Mouse (Mus musculus) Patski (cell line): ENCODE data around the gene Zfp428. TPM values are rescaled to one million over a fixed set of nuclear protein-coding genes. Genes with fewer than 3 reads are reported as not detected.
"Not testable (repeated sequence)": the region's sequence is repeated elsewhere in the genome, so short reads cannot be mapped to it uniquely, and the experiment has no call there.

Source experiments
- ATAC-seq: fragments of 100-300 bp; one replicate; pipeline ENCODE4 v1.8.0; 2021
- CTCF ChIA-PET: fragments of 350-600 bp; sonication (Branson Sonifier 250); formaldehyde crosslinking; loops from one replicate; lab custom pipeline; 2022; ENCODE audit warnings: inconsistent platforms; lab: Charles Lee
- POLR2A ChIA-PET: fragments of 350-600 bp; sonication (Branson Sonifier 250); formaldehyde crosslinking; loops from one replicate; lab custom pipeline; 2022; ENCODE audit warnings: antibody characterized with exemption, inconsistent platforms; lab: Charles Lee
- DNase-seq: peaks from one replicate; pipeline ENCODE4 v3.0.0-alpha.2; 2011; ENCODE audit warnings: low read depth, low spot score
- H3K27me3 ChIP-seq: fragments of 371-371 bp; one replicate; pipeline ENCODE4 v1.5.1; 2021
- CTCF ChIP-seq: fragments of 100-300 bp; IDR thresholded peaks from one replicate; pipeline ENCODE4 v1.5.1; 2021
- in situ Hi-C: fragments of 300-500 bp; cut with MboI; formaldehyde crosslinking; loops from 3 replicates; pipeline ENCODE4 v1.11.1; 2018; ENCODE audit warnings: low pct_unique_long_range_greater_than_20kb, mixed read lengths
- polyA plus RNA-seq: library from polyadenylated mRNA; unstranded; gene quantifications from one replicate; pipeline ENCODE4 v1.2.3, GENCODE M21; 2021

The Zfp428 gene
- polyA plus RNA-seq, 1 experiment from 2014 or later, result 32.4 TPM

DNA sequence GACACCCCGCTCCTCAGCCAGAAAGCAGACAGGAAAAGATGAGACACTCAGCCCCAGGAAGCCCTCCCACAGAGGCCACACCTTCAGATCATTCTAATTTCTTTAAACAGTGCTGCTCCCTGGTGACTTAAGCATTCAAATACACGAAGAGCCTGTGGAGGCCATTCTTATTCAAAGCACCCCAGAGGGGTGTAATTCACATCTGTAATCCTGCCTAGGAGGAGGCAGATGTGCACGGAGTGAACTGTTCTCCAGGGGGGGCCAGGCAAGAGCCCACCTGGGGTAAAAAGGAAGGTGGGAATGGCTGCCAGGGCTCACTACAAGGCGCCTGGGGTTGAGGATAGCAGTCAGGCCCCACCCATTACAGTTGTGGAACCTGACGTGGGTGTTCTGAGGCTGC lies 10.3 kb downstream of the Zfp428 start:
- ChIA-PET CTCF (interaction anchor here (1.5 to 1.8 kb wide), 2 partner anchors 9 to 43 kb away, joined by 5 to 7 read pairs; no protein-coding TSS in a partner anchor), POLR2A (interaction anchor here (1.9 kb wide), 1 partner anchor 9 kb away, joined by 8 read pairs; the partner anchor contains the start of gene Zfp428)
- no peak for DNase-seq
- ATAC-seq, result no peak
- H3K27me3 ChIP-seq, result no peaks in the 10 kb centered on the region
- in situ Hi-C loops, result no loop called here
- TF ChIP-seq CTCF, result no peak

DNA sequence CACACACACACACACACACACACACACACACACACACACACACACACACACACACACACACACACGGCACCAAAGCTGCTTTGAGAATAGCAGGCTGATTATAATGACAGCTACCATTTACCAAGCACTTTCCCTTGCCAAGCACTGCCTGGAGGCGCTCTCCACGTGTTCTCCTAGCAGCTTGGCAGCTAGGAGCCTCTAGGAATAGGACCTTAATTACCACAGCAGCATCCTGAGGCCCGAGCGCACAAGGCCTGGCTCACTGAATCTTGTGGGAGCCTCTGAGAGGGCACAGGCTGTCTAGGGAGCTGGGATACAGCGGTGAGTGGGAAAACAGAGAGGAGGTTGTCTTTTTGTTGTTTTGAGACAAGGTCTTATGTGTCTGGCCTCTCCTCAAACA lies 10.8 kb downstream of the Zfp428 start:
- H3K27me3 ChIP-seq, result no peaks in the 10 kb centered on the region
- CTCF ChIA-PET, result interaction anchor here (1.5 to 1.8 kb wide), 2 partner anchors 9 to 44 kb away, joined by 5 to 7 read pairs; no protein-coding TSS in a partner anchor
- in situ Hi-C loops, result no loop called here
- no peak for TF ChIP-seq CTCF
- ATAC-seq, result no peak
- DNase-seq, result no peak
- POLR2A ChIA-PET, result interaction anchor here (1.9 kb wide), 1 partner anchor 10 kb away, joined by 8 read pairs; the partner anchor contains the start of gene Zfp428

DNA sequence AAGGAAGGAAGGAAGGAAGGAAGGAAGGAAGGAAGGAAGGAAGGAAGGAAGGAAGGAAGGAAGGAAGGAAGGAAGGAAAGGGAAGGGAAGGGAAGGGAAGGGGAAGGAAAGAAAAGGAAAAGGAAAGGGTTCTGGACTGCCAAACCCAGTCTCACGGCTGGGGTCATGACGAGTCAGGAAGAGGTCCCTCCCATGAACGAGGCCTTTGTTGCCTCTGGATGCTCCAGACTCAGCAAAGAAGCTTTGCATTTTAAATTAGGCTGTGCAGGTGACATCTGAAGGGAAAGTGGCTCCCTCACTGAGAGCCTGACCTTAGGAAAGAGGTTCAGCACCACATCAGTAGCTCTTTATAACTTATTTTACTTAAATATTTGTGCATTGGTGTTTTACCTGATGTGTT lies 12.3 kb downstream of the Zfp428 start:
- no peak for TF ChIP-seq CTCF
- no peaks in the 10 kb centered on the region for H3K27me3 ChIP-seq
- DNase-seq (no peak), ATAC-seq (no peak)
- in situ Hi-C loops, result no loop called here
- CTCF ChIA-PET, result no interaction called here
- POLR2A ChIA-PET, result interaction anchor here (0.7 to 1.9 kb wide), 2 partner anchors 12 to 13 kb away, joined by 3 to 8 read pairs; partner anchors contain the start of gene Zfp428

DNA sequence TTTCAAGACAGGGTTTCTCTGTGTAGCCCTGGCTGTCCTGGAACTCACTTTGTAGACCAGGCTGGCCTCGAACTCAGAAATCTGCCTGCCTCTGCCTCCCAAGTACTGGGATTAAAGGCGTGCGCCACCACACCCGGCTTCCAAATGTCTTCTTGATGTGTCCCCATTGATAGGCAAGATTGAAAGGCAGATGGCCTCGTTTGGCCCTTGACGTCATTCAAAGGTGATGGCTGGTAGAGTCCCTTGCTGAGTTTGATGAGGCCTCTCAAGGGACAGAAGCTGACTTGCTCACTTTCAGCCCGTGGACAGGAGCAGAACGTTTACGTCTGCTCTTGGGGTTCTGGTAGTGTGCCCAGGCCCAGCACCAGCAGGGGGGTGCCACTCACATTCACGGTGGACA lies 13.2 kb downstream of the Zfp428 start:
- POLR2A ChIA-PET, ATAC-seq, DNase-seq, H3K27me3 ChIP-seq, in situ Hi-C loops, CTCF ChIA-PET: not testable (repeated sequence)

DNA sequence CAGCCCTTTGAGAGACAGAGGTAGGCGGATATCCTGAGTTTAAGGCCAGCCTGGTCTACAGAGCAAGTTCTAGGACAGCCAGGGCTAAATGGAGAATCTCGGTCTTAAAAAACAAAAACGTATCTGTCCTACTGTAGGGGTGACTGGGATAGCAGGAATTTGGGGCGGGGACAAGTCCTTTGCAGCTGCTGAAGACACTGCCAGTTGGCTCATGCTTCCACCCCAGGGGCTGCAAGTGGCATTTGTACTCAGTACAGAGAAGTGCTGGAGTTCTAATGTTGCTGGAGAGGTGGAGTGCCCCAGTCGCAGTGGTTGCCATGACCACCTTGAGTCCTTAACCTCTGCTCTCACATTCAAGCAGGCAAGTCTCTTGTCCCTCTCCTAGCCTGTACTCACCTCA lies 16.0 kb downstream of the Zfp428 start:
- in situ Hi-C loops, result no loop called here
- ATAC-seq (no peak), DNase-seq (no peak)
- no peaks in the 10 kb centered on the region for H3K27me3 ChIP-seq
- TF ChIP-seq CTCF, result no peak
- POLR2A ChIA-PET, result interaction anchor here (1.3 kb wide), 1 partner anchor 18 kb away, joined by 3 read pairs; no protein-coding TSS in a partner anchor
- CTCF ChIA-PET, result interaction anchor here (1.0 kb wide), 1 partner anchor 9 kb away, joined by 3 read pairs; no protein-coding TSS in a partner anchor

GRCm38 (mm10) chr7:24523723-24524122 lies 16.9 kb downstream of the Zfp428 start:
- ATAC-seq, result peak; percentile 42
- DNase-seq, result no peak
- in situ Hi-C loops, result no loop called here
- ChIA-PET POLR2A (interaction anchor here (1.3 kb wide), 1 partner anchor 19 kb away, joined by 3 read pairs; no protein-coding TSS in a partner anchor), CTCF (interaction anchor here (1.0 kb wide), 2 partner anchors 10 to 14 kb away, joined by 3 read pairs; no protein-coding TSS in a partner anchor)
- H3K27me3 ChIP-seq, result no peaks in the 10 kb centered on the region
- no peak for TF ChIP-seq CTCF

- no peak for TF ChIP-seq CTCF
- DNase-seq (no peak), ATAC-seq (no peak)
- CTCF ChIA-PET, result interaction anchor here (0.9 to 1.1 kb wide), 5 partner anchors 13 to 118 kb away, joined by 3 to 4 read pairs (median 3); partner anchors contain the start of genes Pinlyp and Xrcc1
- H3K27me3 ChIP-seq, result no peaks in the 10 kb centered on the region
- in situ Hi-C loops, result no loop called here
- POLR2A ChIA-PET, result no interaction called here
Observed at GRCm38 (mm10) chr7:24524978-24525377, 18.2 kb downstream of the Zfp428 start.

- TF ChIP-seq CTCF, result no peak
- in situ Hi-C loops, result no loop called here
- H3K27me3 ChIP-seq, result no peaks in the 10 kb centered on the region
- ATAC-seq (no peak), DNase-seq (no peak)
- POLR2A ChIA-PET, result interaction anchor here (1.2 kb wide), 1 partner anchor 18 kb away, joined by 5 read pairs; the partner anchor contains the start of gene Zfp428
- CTCF ChIA-PET, result interaction anchor here (0.9 to 1.8 kb wide), 4 partner anchors 12 to 118 kb away, joined by 3 to 4 read pairs (median 4); no protein-coding TSS in a partner anchor
Observed at GRCm38 (mm10) chr7:24525686-24526420, 19.0 kb downstream of the Zfp428 start.

- no peaks in the 10 kb centered on the region for H3K27me3 ChIP-seq
- in situ Hi-C loops, result no loop called here
- POLR2A ChIA-PET, result interaction anchor here (0.6 kb wide), 1 partner anchor 44 kb away, joined by 4 read pairs; no protein-coding TSS in a partner anchor
- ATAC-seq, result no peak
- DNase-seq, result no peak
- TF ChIP-seq CTCF, result no peak
- CTCF ChIA-PET, result no interaction called here
Observed at GRCm38 (mm10) chr7:24528861-24529260, 22.1 kb downstream of the Zfp428 start.

DNA sequence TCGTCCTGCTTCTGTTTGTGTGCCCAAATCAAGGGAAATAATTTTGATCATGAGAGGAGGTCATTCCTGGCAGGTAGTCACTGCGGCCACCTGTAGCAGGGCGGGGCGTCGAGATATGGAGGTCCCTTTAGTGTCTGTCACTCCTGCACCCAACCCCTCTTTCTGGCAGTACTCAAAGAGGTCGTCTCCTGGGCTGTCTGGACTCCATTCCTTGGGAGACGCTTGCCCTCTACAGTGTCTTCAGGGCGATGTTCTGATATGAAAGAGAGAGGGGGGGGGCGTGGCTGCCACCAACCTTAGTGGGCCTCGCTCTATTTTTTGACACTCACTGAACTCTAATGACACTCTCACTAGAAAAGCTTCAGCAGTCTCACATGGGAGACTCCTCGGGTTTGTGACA lies 22.8 kb downstream of the Zfp428 start:
- CTCF ChIA-PET, result interaction anchor here (1.4 to 3.0 kb wide), 3 partner anchors 18 to 56 kb away, joined by 5 to 32 read pairs (median 10); partner anchors contain the start of genes Pinlyp, Xrcc1 and Zfp428
- H3K27me3 ChIP-seq, result no peaks in the 10 kb centered on the region
- no peak for TF ChIP-seq CTCF
- no peak for DNase-seq
- in situ Hi-C loops, result no loop called here
- ATAC-seq, result no peak
- POLR2A ChIA-PET, result interaction anchor here (1.2 to 2.6 kb wide), 3 partner anchors 11 to 19 kb away, joined by 3 to 15 read pairs (median 7); partner anchors contain the start of genes Pinlyp and Xrcc1
